Mouse (Mus musculus) kidney, adult 2 months (tissue): ENCODE measurements around the gene Phlpp1. TPM values are rescaled to one million over a fixed set of nuclear protein-coding genes. Genes with fewer than 3 reads are reported as not detected.

Experiments
- DNase-seq: peaks from one replicate; pipeline ENCODE4 v3.0.0; 2021
- H3K27ac ChIP-seq: fragments of 200-500 bp; 2 replicates; pipeline ENCODE4 v1.5.1; 2012; ENCODE audit warnings: low read depth, low read length, control low read depth, inconsistent platforms; ENCODE audit not compliant: insufficient read depth
- H3K27me3 ChIP-seq: fragments of 200-500 bp; replicated peaks from 2 replicates; pipeline ENCODE4 v1.6.1; 2012; ENCODE audit warnings: mild to moderate bottlenecking, moderate library complexity, low read length, inconsistent platforms; ENCODE audit not compliant: control insufficient read depth, insufficient read depth
- H3K36me3 ChIP-seq: fragments of 200-500 bp; 2 replicates; pipeline ENCODE4 v1.6.1; 2012; ENCODE audit warnings: mild to moderate bottlenecking, moderate library complexity, low read length, inconsistent platforms; ENCODE audit not compliant: control insufficient read depth, insufficient read depth
- H3K4me1 ChIP-seq: fragments of 200-500 bp; 2 replicates; pipeline ENCODE4 v1.6.1; 2011; ENCODE audit warnings: low read length; ENCODE audit not compliant: control insufficient read depth, insufficient read depth
- H3K4me3 ChIP-seq: fragments of 200-500 bp; 2 replicates; pipeline ENCODE4 v1.5.1; 2011; ENCODE audit warnings: mild to moderate bottlenecking, low read depth, low read length, control low read depth; ENCODE audit not compliant: insufficient read depth
- CTCF ChIP-seq: fragments of 200-500 bp; conservative IDR thresholded peaks from 2 replicates; pipeline ENCODE4 v1.5.1; 2011; ENCODE audit warnings: low read depth, mild to moderate bottlenecking, control low read depth, low read length, moderate library complexity, mixed read lengths; ENCODE audit not compliant: insufficient read depth, insufficient read length
- POLR2A ChIP-seq: fragments of 200-500 bp; IDR thresholded peaks from one replicate; pipeline ENCODE4 v1.6.1; 2011; ENCODE audit warnings: low read depth, low read length, control low read depth
- WGBS: fragments of 180-500 bp; shearing (Covaris S2); methylation state at CpG from one replicate; pipeline ENCODE4 v1.1.7; 2018; 5-methylcytosine and 5-hydroxymethylcytosine counted together
- polyA plus RNA-seq: library from polyadenylated mRNA; depleted of rRNA; stranded (reverse); fragments of >200 nt; gene quantifications from 2 replicates; pipeline ENCODE4 v1.2.3, GENCODE M21; 2012; rRNA removed

Gene Phlpp1
- polyA plus RNA-seq, result 10.2 and 12.0 TPM in 2 replicates

DNA sequence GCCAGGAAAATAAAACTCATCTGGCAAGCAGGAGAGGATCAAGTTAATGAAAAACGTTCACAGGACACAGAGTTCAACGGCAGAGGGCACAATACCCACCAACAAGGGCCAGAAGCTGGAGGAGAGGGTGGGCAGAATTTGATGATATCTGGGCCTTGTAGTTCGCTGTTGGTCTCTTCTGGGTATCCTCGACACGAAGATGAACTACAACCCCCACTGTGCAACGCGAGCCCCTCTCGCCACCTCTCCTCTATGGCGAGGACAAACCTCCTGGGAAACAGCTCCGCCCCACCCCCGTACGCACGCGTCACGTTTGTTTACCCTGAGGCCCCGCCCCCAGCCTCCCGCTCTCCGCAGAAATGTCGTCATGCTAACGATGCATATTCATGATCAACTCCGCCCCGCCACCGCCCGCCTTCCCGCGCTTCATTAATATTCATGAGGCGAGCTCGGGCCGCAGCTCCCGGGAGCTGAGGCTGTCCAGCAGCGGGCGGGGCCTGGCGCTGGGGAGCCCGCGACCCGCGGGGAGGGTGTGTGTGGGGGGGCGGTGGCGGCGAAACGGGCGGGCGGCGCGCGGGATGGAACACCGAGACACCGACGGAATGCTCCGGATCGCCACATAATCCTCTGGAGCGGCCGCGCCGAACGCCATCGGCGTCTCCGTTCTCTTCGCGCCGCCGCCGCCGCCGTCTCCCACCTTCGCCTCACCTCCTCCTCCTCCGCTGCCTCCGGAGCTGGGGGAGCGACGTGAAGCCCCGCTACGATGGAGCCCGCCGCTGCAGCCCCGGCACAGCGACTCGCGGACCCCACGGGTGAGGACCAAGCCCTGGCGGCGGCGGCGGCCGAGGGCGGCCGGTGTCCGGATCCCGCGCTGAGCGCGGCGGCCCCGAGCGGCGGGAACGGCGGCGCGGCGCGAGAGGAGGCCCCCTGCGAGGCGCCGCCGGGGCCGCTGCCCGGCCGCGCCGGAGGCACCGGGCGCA, at the start of gene Phlpp1:
TSS of gene Phlpp1 (plus strand) at position 512 of the 980 bp plus-strand sequence.
- H3K4me3 ChIP-seq, result peak within 1 kb of the TSS; percentile 96
- TF ChIP-seq POLR2A, result no peak
- peak; percentile 75 for TF ChIP-seq CTCF
- WGBS, result 2% methylated on average over 110 of the region's 113 CpGs
- peaks cover 8% of the 10 kb centered on the region; the same call in 1 of the 2 replicates for H3K4me1 ChIP-seq
- H3K36me3 ChIP-seq, result no peaks in the 10 kb centered on the region
- H3K27ac ChIP-seq, result peak within 1 kb of the TSS; percentile 93
- H3K27me3 ChIP-seq, result no peaks in the 10 kb centered on the region
- DNase-seq, result peak; percentile 100

DNA sequence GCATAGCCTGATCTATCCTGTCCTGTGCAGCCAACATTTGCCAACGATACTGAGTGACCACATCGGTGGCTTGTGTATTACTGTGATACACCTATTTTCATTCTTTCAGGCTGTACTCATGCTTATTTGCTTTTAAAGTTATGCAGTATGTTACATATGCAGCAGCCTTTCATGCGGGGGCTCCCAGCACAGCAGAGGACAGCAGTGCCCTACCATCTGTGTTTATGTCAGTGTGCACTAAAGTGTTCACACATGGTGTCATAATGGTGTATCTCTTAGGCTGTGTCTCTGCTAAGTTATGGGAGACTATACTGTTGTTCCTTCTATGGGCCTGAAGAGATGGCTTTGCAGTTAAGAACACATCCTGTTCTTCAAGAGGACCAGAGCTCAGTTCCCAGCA, 45.0 kb upstream of the Phlpp1 start:
- TF ChIP-seq POLR2A (no peak), CTCF (no peak)
- Histone ChIP-seq H3K27ac (no peak overlapping the region), H3K36me3 (no peaks in the 10 kb centered on the region), H3K27me3 (no peaks in the 10 kb centered on the region), H3K4me1 (no peaks in the 10 kb centered on the region), H3K4me3 (no peak overlapping the region)
- WGBS, result 91% methylated on average over 3 of the region's 3 CpGs
- no peak for DNase-seq

DNA sequence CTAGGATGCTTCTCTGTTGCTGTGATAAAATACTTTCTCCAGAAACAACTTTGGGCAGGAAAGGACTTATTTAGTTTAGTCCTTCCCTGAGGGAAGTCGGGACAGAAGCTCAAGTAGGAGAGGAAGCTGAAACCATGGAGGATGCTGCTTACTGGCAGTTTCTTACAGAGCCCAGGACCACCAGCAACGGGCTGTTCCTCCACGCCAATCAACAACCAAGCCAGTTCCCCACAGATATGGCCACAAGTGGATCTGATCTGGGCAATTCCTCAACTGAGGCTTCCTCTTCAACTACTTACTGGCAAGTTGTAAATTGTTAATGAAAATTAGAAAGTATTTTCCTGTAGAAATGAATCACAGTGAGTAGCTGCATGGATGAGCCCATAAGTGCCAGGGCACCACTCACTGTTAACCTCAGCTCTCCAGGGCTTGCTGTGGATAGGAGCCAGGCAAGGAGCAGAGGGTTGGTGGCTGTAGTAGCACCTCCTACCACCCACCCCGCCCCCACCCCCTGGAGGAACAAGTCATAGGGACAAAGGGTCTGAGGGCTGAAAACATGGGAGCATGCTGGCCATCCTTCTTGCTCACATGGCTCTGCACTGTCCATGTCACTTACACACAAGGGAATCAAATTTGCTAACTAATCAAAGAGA, 39.7 kb upstream of the Phlpp1 start:
- no peak for DNase-seq
- H3K36me3 ChIP-seq, result no peaks in the 10 kb centered on the region
- no peak overlapping the region for H3K27ac ChIP-seq
- H3K27me3 ChIP-seq, result no peaks in the 10 kb centered on the region
- no peaks in the 10 kb centered on the region for H3K4me1 ChIP-seq
- 72% methylated on average over 4 of the region's 4 CpGs for WGBS
- no peak for TF ChIP-seq CTCF
- no peak for TF ChIP-seq POLR2A
- no peak overlapping the region for H3K4me3 ChIP-seq

DNA sequence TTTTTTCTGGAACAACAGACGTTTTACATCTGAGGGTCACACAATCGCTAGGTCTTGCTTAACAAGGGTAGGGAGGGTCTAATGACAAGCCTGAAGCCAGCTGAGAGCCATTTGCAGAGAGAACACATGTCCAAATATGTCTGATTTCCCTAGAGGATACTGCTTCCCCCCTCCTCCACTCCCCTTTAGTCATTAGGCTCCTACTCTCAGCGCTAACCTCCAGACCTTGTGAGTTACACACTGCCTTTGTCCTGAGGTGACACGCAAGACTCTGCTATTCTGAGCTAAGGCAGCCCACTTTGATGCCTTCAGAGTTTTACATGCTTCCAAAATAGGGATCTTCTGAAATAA, 39.2 kb upstream of the Phlpp1 start:
- no peak for DNase-seq
- Histone ChIP-seq H3K27me3 (no peaks in the 10 kb centered on the region), H3K36me3 (no peaks in the 10 kb centered on the region), H3K4me1 (no peaks in the 10 kb centered on the region), H3K4me3 (no peak overlapping the region), H3K27ac (no peak overlapping the region)
- TF ChIP-seq POLR2A, result no peak
- TF ChIP-seq CTCF, result no peak
- 67% methylated on average over 4 of the region's 4 CpGs for WGBS

DNA sequence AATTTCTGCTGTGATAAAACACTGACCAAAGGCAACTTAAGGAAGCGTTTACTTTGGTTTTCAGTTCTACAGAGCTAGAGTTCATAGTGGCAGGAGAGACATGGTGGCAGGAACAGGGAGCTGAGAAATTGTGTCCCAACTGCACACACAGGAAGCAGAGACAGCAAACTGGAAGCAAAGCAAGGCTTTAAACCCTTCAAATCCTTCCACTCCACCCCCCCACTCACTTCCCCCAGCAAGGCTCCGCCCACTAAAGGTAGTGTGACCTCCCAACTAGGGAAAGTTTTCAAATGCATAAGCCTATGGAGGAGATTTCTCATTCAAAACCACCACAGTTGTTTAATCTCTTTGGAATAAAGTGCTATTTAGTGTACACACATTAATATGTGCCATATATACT, 32.9 kb upstream of the Phlpp1 start:
- Histone ChIP-seq H3K27me3 (no peaks in the 10 kb centered on the region), H3K4me3 (no peak overlapping the region), H3K27ac (no peak overlapping the region), H3K4me1 (no peaks in the 10 kb centered on the region), H3K36me3 (no peaks in the 10 kb centered on the region)
- WGBS, result 94% methylated on average over 2 of the region's 2 CpGs
- no peak for DNase-seq
- TF ChIP-seq POLR2A (no peak), CTCF (no peak)

DNA sequence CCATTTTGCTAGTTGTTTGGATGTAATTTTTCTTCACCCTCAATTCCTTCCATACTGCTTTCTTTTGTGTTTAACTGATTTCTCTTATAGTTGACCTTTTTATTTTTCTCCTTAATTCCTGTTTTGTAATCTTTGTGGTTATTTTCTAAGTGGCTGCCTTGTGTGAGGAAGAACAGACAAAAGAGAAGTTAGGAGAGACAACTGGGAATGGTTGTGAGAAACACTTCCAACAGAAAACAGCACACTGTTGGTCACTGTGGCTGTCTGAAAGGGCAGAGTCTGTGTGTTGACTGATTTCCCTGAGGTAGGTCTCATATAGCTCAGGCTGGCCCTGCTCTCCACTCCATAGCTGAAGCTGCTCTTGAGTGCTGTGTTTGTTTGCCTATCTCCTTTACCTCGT, 32.4 kb upstream of the Phlpp1 start:
- TF ChIP-seq CTCF, result no peak
- TF ChIP-seq POLR2A, result no peak
- Histone ChIP-seq H3K4me1 (no peaks in the 10 kb centered on the region), H3K27me3 (no peaks in the 10 kb centered on the region), H3K4me3 (no peak overlapping the region), H3K27ac (no peak overlapping the region), H3K36me3 (no peaks in the 10 kb centered on the region)
- WGBS, result 80% methylated on average over 1 of the region's 1 CpGs
- no peak for DNase-seq

DNA sequence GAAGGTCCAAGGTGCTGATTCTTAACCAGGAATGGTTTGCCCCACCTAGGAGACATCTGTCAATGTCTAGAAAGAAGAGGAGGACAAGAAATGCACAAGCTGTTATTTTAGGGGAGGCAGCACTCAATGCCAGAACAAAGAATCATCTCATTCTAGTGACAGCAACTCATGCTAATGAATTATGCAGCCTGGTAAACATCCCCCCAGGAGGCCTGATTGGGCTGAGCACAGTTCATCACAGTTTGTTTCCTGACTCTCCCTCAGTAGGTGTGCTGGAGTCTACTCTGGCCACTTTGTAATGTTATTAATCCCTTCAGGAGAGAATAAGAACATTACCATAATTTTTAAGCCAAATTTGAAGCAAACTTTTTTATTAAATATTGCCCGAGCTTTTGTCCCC, 29.5 kb upstream of the Phlpp1 start:
- no peak for DNase-seq
- 92% methylated on average over 1 of the region's 1 CpGs for WGBS

More for the DNA sequence above, 29.5 kb upstream of the Phlpp1 start:
- Histone ChIP-seq H3K4me1 (no peaks in the 10 kb centered on the region), H3K27me3 (no peaks in the 10 kb centered on the region), H3K4me3 (no peak overlapping the region), H3K36me3 (no peaks in the 10 kb centered on the region), H3K27ac (no peak overlapping the region)
- TF ChIP-seq POLR2A (no peak), CTCF (no peak)
